Mouse (Mus musculus) liver, postnatal 0 days (tissue): ENCODE data around the gene Dnajc28. TPM values are rescaled to one million over a fixed set of nuclear protein-coding genes. Genes with fewer than 3 reads are reported as not detected.

ENCODE experiments used
- ATAC-seq: fragments of 200-750 bp; cut with Nextera tagmentation; 2 replicates; pipeline ENCODE4 v1.8.0; 2017; ENCODE audit warnings: mild to moderate bottlenecking, moderate library complexity
- DNase-seq: peaks from one replicate; pipeline ENCODE4 v3.0.0-alpha.2; 2016
- H3K27ac ChIP-seq: fragments of 300-500 bp; sonication (generic); 2 replicates; pipeline ENCODE4 v1.5.1; 2014; ENCODE audit warnings: antibody characterized with exemption, moderate library complexity, mild to moderate bottlenecking, low read depth
- H3K27me3 ChIP-seq: fragments of 300-500 bp; sonication (generic); 2 replicates; pipeline ENCODE4 v1.6.1; 2014; ENCODE audit warnings: low read length, control low read depth, mixed read lengths; ENCODE audit not compliant: insufficient read depth
- H3K36me3 ChIP-seq: fragments of 300-500 bp; sonication (generic); replicated peaks from 2 replicates; pipeline ENCODE4 v1.6.1; 2014; ENCODE audit warnings: mild to moderate bottlenecking, control low read depth, low read length, moderate library complexity, mixed read lengths; ENCODE audit not compliant: insufficient read depth
- H3K4me1 ChIP-seq: fragments of 300-500 bp; sonication (generic); 2 replicates; pipeline ENCODE4 v1.6.1; 2014; ENCODE audit warnings: antibody characterized with exemption, mild to moderate bottlenecking, control low read depth; ENCODE audit not compliant: insufficient read depth
- H3K4me2 ChIP-seq: fragments of 300-500 bp; sonication (generic); 2 replicates; pipeline ENCODE4 v1.6.1; 2014; ENCODE audit warnings: low read depth, mild to moderate bottlenecking, low read length, moderate library complexity, mixed read lengths
- H3K4me3 ChIP-seq: fragments of 300-500 bp; sonication (generic); 2 replicates; pipeline ENCODE4 v1.5.1; 2014; ENCODE audit warnings: low read depth, low read length
- H3K9ac ChIP-seq: fragments of 300-500 bp; sonication (generic); replicated peaks from 2 replicates; pipeline ENCODE4 v1.6.1; 2014; ENCODE audit warnings: mild to moderate bottlenecking, moderate library complexity
- H3K9me3 ChIP-seq: fragments of 300-500 bp; sonication (generic); 2 replicates; pipeline ENCODE4 v1.6.1; 2016; ENCODE audit warnings: mild to moderate bottlenecking, control low read depth, low read length, mixed read lengths
- CTCF ChIP-seq: sonication (generic); IDR thresholded peaks from 2 replicates; pipeline ENCODE4 v1.5.1; 2016; ENCODE audit warnings: antibody characterized with exemption, low read depth
- EP300 ChIP-seq: IDR thresholded peaks from 2 replicates; pipeline ENCODE4 v1.6.1; 2016; ENCODE audit warnings: antibody characterized with exemption, low read depth, mild to moderate bottlenecking
- WGBS: fragments of 180-500 bp; shearing (Covaris S2); extraction: QIAGEN DNeasy Blood & Tissue Kit; methylation state at CpG from one replicate; pipeline ENCODE4 v1.1.7; 2014; ENCODE audit not compliant: insufficient replicate concordance; 5-methylcytosine and 5-hydroxymethylcytosine counted together
- polyA plus RNA-seq: library from polyadenylated mRNA; unstranded; fragments of >200 nt; fragmentation: Nextera tagmentation; extraction: Ambion mirVana; gene quantifications from 2 replicates; pipeline ENCODE4 v1.2.1, GENCODE M21; 2015

Gene Dnajc28
- polyA plus RNA-seq, 1 experiment from 2014 or later = 4.3 TPM

- Histone ChIP-seq H3K4me2 (0 out of 2 replicates have a peak overlapping the region, but pooled peaks have one; percentile 40), H3K36me3 (no peaks in the 10 kb centered on the region), H3K9ac (no peak overlapping the region), H3K27me3 (no peaks in the 10 kb centered on the region), H3K9me3 (no peaks in the 10 kb centered on the region), H3K4me3 (no peak overlapping the region), H3K4me1 (no peaks in the 10 kb centered on the region), H3K27ac (no peak overlapping the region)
- TF ChIP-seq EP300 (no peak), CTCF (no peak)
- WGBS = 56% methylated on average over 11 of the region's 11 CpGs
- peak; percentile 32 for DNase-seq
- no peak for ATAC-seq
These were observed 7.6 kb downstream of the Dnajc28 start for GRCm38 (mm10) chr16:91611248-91611647.

GRCm38 (mm10) chr16:91609501-91610245, 9.2 kb downstream of the Dnajc28 start:
- no peak for TF ChIP-seq EP300
- Histone ChIP-seq H3K4me3 (no peak overlapping the region), H3K27ac (no peak overlapping the region), H3K9me3 (no peaks in the 10 kb centered on the region), H3K27me3 (no peaks in the 10 kb centered on the region), H3K4me2 (no peak overlapping the region), H3K9ac (no peak overlapping the region), H3K36me3 (no peaks in the 10 kb centered on the region), H3K4me1 (no peaks in the 10 kb centered on the region)
- WGBS = 71% methylated on average over 9 of the region's 9 CpGs
- no peak for DNase-seq
- no peak for ATAC-seq

GRCm38 (mm10) chr16:91606958-91607357, 11.9 kb downstream of the Dnajc28 start:
- TF ChIP-seq EP300 (no peak), CTCF (no peak)
- Histone ChIP-seq H3K27me3 (no peaks in the 10 kb centered on the region), H3K27ac (no peak overlapping the region), H3K4me1 (no peaks in the 10 kb centered on the region), H3K4me2 (no peak overlapping the region), H3K36me3 (no peaks in the 10 kb centered on the region), H3K9ac (no peak overlapping the region), H3K9me3 (no peaks in the 10 kb centered on the region), H3K4me3 (no peak overlapping the region)
- DNase-seq (no peak), ATAC-seq (peak; percentile 35; the same call in 1 of the 2 replicates)
- 56% methylated on average over 8 of the region's 8 CpGs for WGBS

GRCm38 (mm10) chr16:91605156-91605555, 13.7 kb downstream of the Dnajc28 start:
- Histone ChIP-seq H3K27ac (no peak overlapping the region), H3K9me3 (no peaks in the 10 kb centered on the region), H3K36me3 (no peaks in the 10 kb centered on the region), H3K4me3 (no peak overlapping the region), H3K4me1 (peaks cover 9% of the 10 kb centered on the region), H3K9ac (no peak overlapping the region), H3K4me2 (no peak overlapping the region), H3K27me3 (no peaks in the 10 kb centered on the region)
- TF ChIP-seq EP300 (no peak), CTCF (no peak)
- ATAC-seq = no peak
- 81% methylated on average over 6 of the region's 6 CpGs for WGBS
- no peak for DNase-seq

- H3K36me3 ChIP-seq = no peaks in the 10 kb centered on the region
- TF ChIP-seq CTCF (no peak), EP300 (no peak)
- WGBS = 44% methylated on average over 9 of the region's 9 CpGs
- H3K4me1 ChIP-seq = peaks cover 17% of the 10 kb centered on the region
- ATAC-seq = no peak
- no peak overlapping the region for H3K4me3 ChIP-seq
- H3K27ac ChIP-seq = no peak overlapping the region
- H3K9ac ChIP-seq = no peak overlapping the region
- H3K9me3 ChIP-seq = no peaks in the 10 kb centered on the region
- DNase-seq = no peak
- H3K4me2 ChIP-seq = no peak overlapping the region
- H3K27me3 ChIP-seq = no peaks in the 10 kb centered on the region
These were observed 17.1 kb downstream of the Dnajc28 start for GRCm38 (mm10) chr16:91601693-91602092.

DNA sequence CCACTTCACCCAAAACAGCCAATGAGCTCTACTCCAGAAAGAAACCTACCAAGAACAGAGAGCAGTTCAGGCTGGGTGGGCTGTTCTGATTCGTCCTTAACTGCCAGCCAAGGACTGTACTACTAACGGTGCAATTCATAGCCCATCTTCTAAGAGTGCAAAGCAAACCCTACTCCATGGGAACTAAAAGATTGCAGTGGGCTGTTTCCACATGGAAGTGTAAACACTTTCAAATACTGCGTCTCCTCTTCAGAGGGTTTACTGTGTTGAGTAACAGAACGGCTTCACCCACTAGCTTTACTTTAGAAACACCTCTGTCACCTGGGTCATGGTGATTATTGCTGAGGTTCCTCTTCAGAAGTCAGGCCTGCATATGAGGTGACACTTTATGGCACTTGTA, 17.7 kb downstream of the Dnajc28 start:
- no peaks in the 10 kb centered on the region for H3K36me3 ChIP-seq
- H3K9ac ChIP-seq = no peak overlapping the region
- peaks cover 19% of the 10 kb centered on the region for H3K4me1 ChIP-seq
- no peaks in the 10 kb centered on the region for H3K27me3 ChIP-seq
- ATAC-seq = no peak
- H3K4me3 ChIP-seq = no peak overlapping the region
- TF ChIP-seq CTCF (no peak), EP300 (no peak)
- no peak for DNase-seq
- H3K4me2 ChIP-seq = no peak overlapping the region
- no peak overlapping the region for H3K27ac ChIP-seq
- WGBS = 50% methylated on average over 4 of the region's 4 CpGs
- no peaks in the 10 kb centered on the region for H3K9me3 ChIP-seq

DNA sequence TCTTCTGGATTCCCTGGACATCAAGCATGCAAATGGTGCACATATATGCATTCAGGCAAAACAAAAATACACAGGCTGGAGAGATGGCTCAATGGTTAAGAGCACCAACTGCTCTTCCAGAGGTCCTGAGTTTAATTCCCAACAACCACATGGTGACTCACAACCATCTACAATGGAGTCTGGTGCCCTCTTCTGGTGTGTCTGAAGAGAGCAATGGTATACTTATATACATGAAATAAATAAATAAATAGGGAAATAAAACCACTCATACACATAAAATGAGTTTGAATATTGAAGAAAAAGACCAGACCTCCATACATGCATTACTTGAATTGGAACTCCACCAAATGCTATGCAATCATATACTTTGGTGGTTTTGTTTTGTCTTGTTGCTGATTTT, 19.6 kb downstream of the Dnajc28 start:
- no peak overlapping the region for H3K27ac ChIP-seq
- DNase-seq (no peak), ATAC-seq (no peak)
- no peak overlapping the region for H3K9ac ChIP-seq
- no peaks in the 10 kb centered on the region for H3K36me3 ChIP-seq
- TF ChIP-seq CTCF (peak; percentile 19), EP300 (no peak)
- H3K4me1 ChIP-seq = peaks cover 19% of the 10 kb centered on the region
- H3K9me3 ChIP-seq = no peaks in the 10 kb centered on the region
- no peak overlapping the region for H3K4me2 ChIP-seq
- no peaks in the 10 kb centered on the region for H3K27me3 ChIP-seq
- no peak overlapping the region for H3K4me3 ChIP-seq
